Mouse (Mus musculus) forelimb bud, embryonic 11.5 days (tissue): ENCODE results near the gene Kmo.

ENCODE experiments used
- DNase-seq: peaks from one replicate; pipeline ENCODE4 v3.0.0-alpha.2; 2012; ENCODE audit warnings: low read depth, low spot score

The Kmo gene

DNA sequence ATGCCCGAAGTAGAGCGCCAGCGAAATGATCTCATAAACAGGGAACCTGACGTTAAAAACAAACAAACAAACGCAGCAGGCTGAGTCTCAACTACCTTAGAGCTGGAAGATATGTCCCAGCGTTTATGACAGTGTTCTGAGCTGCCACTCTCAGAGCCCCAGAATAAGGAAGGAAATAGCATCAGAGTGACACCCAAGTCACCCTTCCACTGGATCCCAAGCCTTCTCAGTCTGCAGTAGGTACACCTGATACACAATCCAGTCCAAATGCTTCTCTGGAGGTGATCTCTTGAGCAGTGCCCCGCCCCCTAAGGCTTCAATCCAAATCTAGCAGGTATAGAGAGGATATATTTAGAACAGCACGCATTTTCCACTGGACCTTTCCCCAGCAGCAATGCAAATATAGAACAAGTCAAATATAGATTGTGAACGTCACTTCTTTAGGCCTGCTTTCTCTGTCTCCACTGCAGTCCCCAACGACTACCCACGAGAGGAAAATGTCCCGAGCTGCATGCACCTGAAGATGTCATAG lies 73.3 kb downstream of the Kmo start:
- DNase-seq = no peak

- DNase-seq = no peak
Measured at GRCm38 (mm10) chr1:175698293-175698692, 78.1 kb downstream of the Kmo start, which contains the start of gene Wdr64. Gene Wdr64 (plus strand): TSS chr1:175698593.

GRCm38 (mm10) chr1:175699375-175699774 lies 79.2 kb downstream of the Kmo start:
- DNase-seq = no peak

DNA sequence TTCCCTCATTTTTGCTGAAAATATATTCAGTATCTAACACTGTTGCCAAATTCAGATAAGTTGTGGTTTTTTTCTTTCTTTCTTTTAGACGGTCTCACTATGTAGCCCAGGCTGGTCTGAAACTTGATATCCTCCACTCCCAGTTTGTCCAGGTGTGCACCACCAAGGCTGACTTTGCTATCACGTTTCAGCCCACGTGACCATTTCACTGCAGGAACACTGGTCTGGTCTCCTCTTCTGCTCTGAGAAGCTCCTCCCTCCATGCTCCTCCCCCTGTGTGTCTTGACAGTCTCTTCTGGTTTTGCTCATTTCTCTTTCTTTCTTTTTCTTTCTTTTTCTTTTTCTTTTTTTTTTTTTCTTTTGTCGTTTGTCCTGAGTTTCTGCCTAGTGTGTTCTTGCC lies 79.6 kb downstream of the Kmo start:
- peak; percentile 9 for DNase-seq

DNA sequence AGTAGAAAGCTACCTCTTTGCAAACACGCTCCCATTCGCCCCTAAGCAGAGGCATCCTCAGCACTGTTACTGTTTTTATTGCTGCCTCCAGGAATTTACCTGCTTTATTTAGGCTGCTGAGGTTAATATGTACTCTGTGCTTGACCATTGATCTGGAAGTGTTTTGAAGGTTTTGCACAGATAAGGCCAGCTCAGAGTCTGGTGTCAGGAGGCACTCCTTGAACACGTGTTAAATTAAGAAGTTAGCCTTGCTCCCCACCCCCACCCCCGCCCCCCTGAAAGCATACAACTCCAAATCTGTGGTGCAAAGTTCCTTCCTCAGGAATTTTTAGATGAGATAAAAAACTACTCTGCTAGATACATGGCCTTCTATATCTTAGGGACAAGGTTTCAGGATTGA lies 81.0 kb downstream of the Kmo start:
- DNase-seq = no peak

DNA sequence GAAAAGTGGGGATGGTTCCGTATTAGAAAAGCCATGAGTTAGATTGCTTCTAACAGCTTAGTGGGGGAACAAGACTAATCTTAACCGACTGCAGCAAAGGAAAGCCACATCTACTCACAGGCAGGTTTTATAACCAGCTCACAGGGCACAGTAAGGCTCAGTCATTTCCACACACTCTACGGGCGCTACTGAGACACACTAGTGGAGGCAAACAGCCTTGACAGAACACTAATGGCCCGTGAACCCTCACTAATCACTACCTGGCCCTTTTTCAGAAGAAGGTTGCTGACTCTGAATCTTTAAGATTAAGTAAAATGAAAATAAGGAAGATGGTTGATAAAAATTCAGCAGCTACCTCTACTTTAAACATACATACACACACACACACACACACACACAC lies 87.4 kb downstream of the Kmo start:
- no peak for DNase-seq

DNA sequence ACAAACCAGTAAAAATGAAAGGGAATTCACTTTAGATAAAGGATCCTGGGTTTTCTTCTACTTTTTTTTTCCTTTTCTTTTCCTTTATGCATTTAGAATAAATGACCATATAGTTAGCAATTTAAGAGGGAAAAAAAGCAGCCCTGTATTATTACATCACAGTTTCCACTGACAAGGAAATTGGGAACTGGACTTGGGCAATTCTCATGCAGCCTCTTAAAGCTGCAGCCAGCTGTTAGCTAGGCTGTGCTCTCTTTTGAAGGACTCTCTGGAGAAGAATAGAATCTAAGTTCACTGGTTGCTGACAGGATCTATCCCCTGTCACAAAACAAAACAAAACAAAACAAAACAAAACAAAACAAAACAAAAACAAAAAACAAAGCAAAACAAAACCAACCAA lies 87.8 kb downstream of the Kmo start:
- DNase-seq = no peak
